Mouse (Mus musculus) limb, embryonic 15.5 days (tissue): ENCODE data around the gene Tspan17. TPM values are rescaled to one million over a fixed set of nuclear protein-coding genes. Genes with fewer than 3 reads are reported as not detected.

ENCODE experiments used
- ATAC-seq: fragments of 200-750 bp; cut with Nextera tagmentation; 2 replicates; pipeline ENCODE4 v1.8.0; 2017; ENCODE audit warnings: low read depth, moderate TSS enrichment; ENCODE audit not compliant: insufficient number of reproducible peaks, low FRiP score, low TSS enrichment
- H3K27ac ChIP-seq: fragments of 300-500 bp; sonication (generic); 2 replicates; pipeline ENCODE4 v1.5.1; 2015; ENCODE audit warnings: moderate library complexity, mild to moderate bottlenecking, inconsistent platforms
- H3K27me3 ChIP-seq: fragments of 300-500 bp; sonication (generic); 2 replicates; pipeline ENCODE4 v1.6.1; 2015; ENCODE audit warnings: inconsistent platforms
- H3K36me3 ChIP-seq: fragments of 300-500 bp; sonication (generic); 2 replicates; pipeline ENCODE4 v1.6.1; 2015; ENCODE audit warnings: inconsistent platforms
- H3K4me1 ChIP-seq: fragments of 300-500 bp; sonication (generic); 2 replicates; pipeline ENCODE4 v1.6.1; 2015; ENCODE audit warnings: inconsistent platforms
- H3K4me2 ChIP-seq: fragments of 300-500 bp; sonication (generic); 2 replicates; pipeline ENCODE4 v1.6.1; 2015; ENCODE audit warnings: mild to moderate bottlenecking, inconsistent platforms
- H3K4me3 ChIP-seq: fragments of 300-500 bp; sonication (generic); 2 replicates; pipeline ENCODE4 v1.5.1; 2015; ENCODE audit warnings: mild to moderate bottlenecking, inconsistent platforms
- H3K9ac ChIP-seq: fragments of 300-500 bp; sonication (generic); 2 replicates; pipeline ENCODE4 v1.6.1; 2015; ENCODE audit warnings: inconsistent platforms
- H3K9me3 ChIP-seq: fragments of 300-500 bp; sonication (generic); 2 replicates; pipeline ENCODE4 v1.6.1; 2016; ENCODE audit warnings: inconsistent platforms
- WGBS: fragments of 180-500 bp; shearing (Covaris S2); methylation state at CpG from one replicate; pipeline ENCODE4 v1.1.7; 2015; 5-methylcytosine and 5-hydroxymethylcytosine counted together
- polyA plus RNA-seq: library from polyadenylated mRNA; unstranded; fragments of >200 nt; fragmentation: Nextera tagmentation; extraction: Ambion mirVana; gene quantifications from 2 replicates; pipeline ENCODE4 v1.2.1, GENCODE M21; 2015

Gene Tspan17
- polyA plus RNA-seq, 1 experiment from 2014 or later, result 7.8 TPM

- Histone ChIP-seq H3K4me1 (no peaks in the 10 kb centered on the region), H3K4me3 (no peak overlapping the region), H3K36me3 (no peaks in the 10 kb centered on the region), H3K4me2 (no peak overlapping the region), H3K9ac (no peak overlapping the region), H3K9me3 (no peaks in the 10 kb centered on the region), H3K27ac (no peak overlapping the region), H3K27me3 (peaks cover 26% of the 10 kb centered on the region)
- 75% methylated on average over 16 of the region's 16 CpGs for WGBS
- ATAC-seq, result no peak
Observed at GRCm38 (mm10) chr13:54797861-54798643, 8.9 kb downstream of the Tspan17 start.

- Histone ChIP-seq H3K4me1 (no peaks in the 10 kb centered on the region), H3K4me2 (no peak overlapping the region), H3K27me3 (peaks cover 26% of the 10 kb centered on the region), H3K4me3 (no peak overlapping the region), H3K9ac (no peak overlapping the region), H3K9me3 (no peaks in the 10 kb centered on the region), H3K36me3 (no peaks in the 10 kb centered on the region), H3K27ac (no peak overlapping the region)
- no peak for ATAC-seq
- WGBS, result 77% methylated on average over 10 of the region's 10 CpGs
Observed at GRCm38 (mm10) chr13:54798740-54799139, 9.6 kb downstream of the Tspan17 start.

- Histone ChIP-seq H3K9ac (no peak overlapping the region), H3K4me2 (peak overlapping the region; percentile 31; the same call in 1 of the 2 replicates), H3K4me1 (no peaks in the 10 kb centered on the region), H3K4me3 (no peak overlapping the region), H3K9me3 (no peaks in the 10 kb centered on the region), H3K36me3 (no peaks in the 10 kb centered on the region), H3K27me3 (peaks cover 24% of the 10 kb centered on the region), H3K27ac (no peak overlapping the region)
- WGBS, result 17% methylated on average over 9 of the region's 9 CpGs
- no peak for ATAC-seq
Observed at GRCm38 (mm10) chr13:54799701-54800100, 10.5 kb downstream of the Tspan17 start.

- WGBS, result 38% methylated on average over 4 of the region's 4 CpGs
- Histone ChIP-seq H3K9ac (no peak overlapping the region), H3K9me3 (no peaks in the 10 kb centered on the region), H3K4me3 (no peak overlapping the region), H3K27me3 (peaks cover 24% of the 10 kb centered on the region), H3K4me1 (no peaks in the 10 kb centered on the region), H3K27ac (no peak overlapping the region), H3K4me2 (no peak overlapping the region), H3K36me3 (no peaks in the 10 kb centered on the region)
- no peak for ATAC-seq
Observed at GRCm38 (mm10) chr13:54800206-54800605, 11.0 kb downstream of the Tspan17 start.

GRCm38 (mm10) chr13:54803010-54803409 lies 13.8 kb downstream of the Tspan17 start:
- WGBS, result 82% methylated on average over 6 of the region's 6 CpGs
- Histone ChIP-seq H3K4me2 (no peak overlapping the region), H3K4me3 (no peak overlapping the region), H3K4me1 (no peaks in the 10 kb centered on the region), H3K27me3 (peaks cover 33% of the 10 kb centered on the region), H3K9me3 (no peaks in the 10 kb centered on the region), H3K27ac (no peak overlapping the region), H3K9ac (no peak overlapping the region), H3K36me3 (no peaks in the 10 kb centered on the region)
- ATAC-seq, result no peak

GRCm38 (mm10) chr13:54805134-54805838 lies 16.1 kb downstream of the Tspan17 start:
- WGBS, result 39% methylated on average over 21 of the region's 21 CpGs
- H3K4me3 ChIP-seq, result no peak overlapping the region
- H3K4me1 ChIP-seq, result no peaks in the 10 kb centered on the region
- H3K36me3 ChIP-seq, result no peaks in the 10 kb centered on the region
- H3K27me3 ChIP-seq, result peaks cover 22% of the 10 kb centered on the region
- H3K9ac ChIP-seq, result no peak overlapping the region
- no peaks in the 10 kb centered on the region for H3K9me3 ChIP-seq
- no peak for ATAC-seq
- no peak overlapping the region for H3K4me2 ChIP-seq
- H3K27ac ChIP-seq, result no peak overlapping the region

GRCm38 (mm10) chr13:54806434-54806976 lies 17.3 kb downstream of the Tspan17 start:
- Histone ChIP-seq H3K4me1 (no peaks in the 10 kb centered on the region), H3K27me3 (peaks cover 22% of the 10 kb centered on the region), H3K9me3 (no peaks in the 10 kb centered on the region), H3K9ac (no peak overlapping the region), H3K4me3 (no peak overlapping the region), H3K27ac (no peak overlapping the region), H3K4me2 (no peak overlapping the region), H3K36me3 (no peaks in the 10 kb centered on the region)
- ATAC-seq, result no peak
- WGBS, result 27% methylated on average over 13 of the region's 13 CpGs

- Histone ChIP-seq H3K9me3 (no peaks in the 10 kb centered on the region), H3K36me3 (no peaks in the 10 kb centered on the region), H3K9ac (no peak overlapping the region), H3K4me3 (no peak overlapping the region), H3K27me3 (peaks cover 25% of the 10 kb centered on the region), H3K27ac (no peak overlapping the region), H3K4me1 (no peaks in the 10 kb centered on the region), H3K4me2 (no peak overlapping the region)
- ATAC-seq, result no peak
- WGBS, result 34% methylated on average over 12 of the region's 12 CpGs
Observed at GRCm38 (mm10) chr13:54808067-54808466, 18.9 kb downstream of the Tspan17 start.

GRCm38 (mm10) chr13:54811476-54811875 lies 22.3 kb downstream of the Tspan17 start:
- ATAC-seq, result no peak
- no peaks in the 10 kb centered on the region for H3K4me1 ChIP-seq
- H3K9me3 ChIP-seq, result no peaks in the 10 kb centered on the region
- peaks cover 6% of the 10 kb centered on the region for H3K27me3 ChIP-seq
- no peak overlapping the region for H3K27ac ChIP-seq
- H3K36me3 ChIP-seq, result no peaks in the 10 kb centered on the region
- H3K4me3 ChIP-seq, result no peak overlapping the region
- no peak overlapping the region for H3K4me2 ChIP-seq
- no peak overlapping the region for H3K9ac ChIP-seq
- 26% methylated on average over 7 of the region's 7 CpGs for WGBS

- no peaks in the 10 kb centered on the region for H3K4me1 ChIP-seq
- H3K4me3 ChIP-seq, result no peak overlapping the region
- peaks cover 3% of the 10 kb centered on the region; the same call in 1 of the 2 replicates for H3K27me3 ChIP-seq
- no peaks in the 10 kb centered on the region for H3K9me3 ChIP-seq
- H3K36me3 ChIP-seq, result no peaks in the 10 kb centered on the region
- WGBS, result 83% methylated on average over 9 of the region's 9 CpGs
- ATAC-seq, result no peak
- H3K27ac ChIP-seq, result no peak overlapping the region
- H3K9ac ChIP-seq, result no peak overlapping the region
- H3K4me2 ChIP-seq, result no peak overlapping the region
Observed at GRCm38 (mm10) chr13:54813381-54813780, 24.2 kb downstream of the Tspan17 start.

- ATAC-seq, result no peak
- Histone ChIP-seq H3K4me2 (no peak overlapping the region), H3K9ac (no peak overlapping the region), H3K4me3 (no peak overlapping the region), H3K27ac (no peak overlapping the region), H3K9me3 (no peaks in the 10 kb centered on the region), H3K27me3 (no peaks in the 10 kb centered on the region), H3K36me3 (no peaks in the 10 kb centered on the region), H3K4me1 (no peaks in the 10 kb centered on the region)
- WGBS, result 26% methylated on average over 17 of the region's 17 CpGs
Observed at GRCm38 (mm10) chr13:54818399-54819254, 29.4 kb downstream of the Tspan17 start.
